Mouse (Mus musculus) intestine, embryonic 14.5 days (tissue): ENCODE measurements around the gene Taf12. TPM values are rescaled to one million over a fixed set of nuclear protein-coding genes. Genes with fewer than 3 reads are reported as not detected.

ENCODE experiments used
- ATAC-seq: fragments of 200-750 bp; cut with Nextera tagmentation; replicated peaks from 2 replicates; pipeline ENCODE4 v1.8.0; 2017; ENCODE audit warnings: low read depth, moderate number of reproducible peaks, moderate TSS enrichment, moderate library complexity; ENCODE audit not compliant: low FRiP score, low TSS enrichment
- DNase-seq: peaks from one replicate; pipeline ENCODE4 v3.0.0-alpha.2; 2018; ENCODE audit warnings: low spot score
- H3K27ac ChIP-seq: fragments of 300-500 bp; sonication (generic); 2 replicates; pipeline ENCODE4 v1.5.1; 2014; ENCODE audit warnings: low read depth, mild to moderate bottlenecking, control low read depth
- H3K27me3 ChIP-seq: fragments of 300-500 bp; sonication (generic); replicated peaks from 2 replicates; pipeline ENCODE4 v1.6.1; 2014; ENCODE audit warnings: low read length, control low read depth; ENCODE audit not compliant: control insufficient read depth, insufficient read depth
- H3K36me3 ChIP-seq: fragments of 300-500 bp; sonication (generic); 2 replicates; pipeline ENCODE4 v1.6.1; 2014; ENCODE audit warnings: low read length, control low read depth; ENCODE audit not compliant: control insufficient read depth, insufficient read depth
- H3K4me1 ChIP-seq: fragments of 300-500 bp; sonication (generic); replicated peaks from 2 replicates; pipeline ENCODE4 v1.6.1; 2014; ENCODE audit warnings: low read length, control low read depth, mixed read lengths; ENCODE audit not compliant: control insufficient read depth, insufficient read depth
- H3K4me2 ChIP-seq: fragments of 300-500 bp; sonication (generic); 2 replicates; pipeline ENCODE4 v1.6.1; 2014; ENCODE audit warnings: low read length
- H3K4me3 ChIP-seq: fragments of 300-500 bp; sonication (generic); 2 replicates; pipeline ENCODE4 v1.5.1; 2014; ENCODE audit warnings: low read depth, low read length, control low read depth, mixed read lengths
- H3K9ac ChIP-seq: fragments of 300-500 bp; sonication (generic); 2 replicates; pipeline ENCODE4 v1.6.1; 2014; ENCODE audit warnings: mild to moderate bottlenecking, low read length
- H3K9me3 ChIP-seq: fragments of 300-500 bp; sonication (generic); 2 replicates; pipeline ENCODE4 v1.6.1; 2016; ENCODE audit warnings: low read length, control low read depth; ENCODE audit not compliant: control insufficient read depth
- WGBS: fragments of 180-500 bp; shearing (Covaris S2); extraction: QIAGEN DNeasy Blood & Tissue Kit; methylation state at CpG from one replicate; pipeline ENCODE4 v1.1.7; 2014; 5-methylcytosine and 5-hydroxymethylcytosine counted together
- polyA plus RNA-seq: library from polyadenylated mRNA; unstranded; fragments of >200 nt; fragmentation: Nextera tagmentation; extraction: Ambion mirVana; gene quantifications from 2 replicates; pipeline ENCODE4 v1.2.1, GENCODE M21; 2014

The Taf12 gene
- polyA plus RNA-seq, 1 experiment from 2014 or later = 36.8 TPM

GRCm38 (mm10) chr4:132312627-132313026, 38.5 kb downstream of the Taf12 start:
- Histone ChIP-seq H3K27me3 (no peaks in the 10 kb centered on the region), H3K36me3 (peaks cover 64% of the 10 kb centered on the region), H3K9me3 (no peaks in the 10 kb centered on the region), H3K4me1 (peaks cover 8% of the 10 kb centered on the region; the same call in 1 of the 2 replicates), H3K9ac (no peak overlapping the region), H3K4me3 (no peak overlapping the region), H3K4me2 (no peak overlapping the region), H3K27ac (no peak overlapping the region)
- ATAC-seq (no peak), DNase-seq (no peak)
- 90% methylated on average over 5 of the region's 5 CpGs for WGBS

- Histone ChIP-seq H3K27ac (no peak overlapping the region), H3K4me3 (no peak overlapping the region), H3K9me3 (no peaks in the 10 kb centered on the region), H3K4me1 (no peaks in the 10 kb centered on the region), H3K36me3 (peaks cover 79% of the 10 kb centered on the region), H3K4me2 (no peak overlapping the region), H3K27me3 (no peaks in the 10 kb centered on the region), H3K9ac (no peak overlapping the region)
- 0 out of 2 replicates have a peak, but pooled peaks have one; percentile 18 for ATAC-seq
- 77% methylated on average over 8 of the region's 8 CpGs for WGBS
- no peak for DNase-seq
These were observed 41.5 kb downstream of the Taf12 start for GRCm38 (mm10) chr4:132315711-132316110.

- no peak overlapping the region for H3K4me3 ChIP-seq
- no peak for ATAC-seq
- peaks cover 40% of the 10 kb centered on the region for H3K36me3 ChIP-seq
- WGBS = 80% methylated on average over 5 of the region's 5 CpGs
- no peak overlapping the region for H3K27ac ChIP-seq
- no peaks in the 10 kb centered on the region for H3K27me3 ChIP-seq
- DNase-seq = no peak
- H3K9ac ChIP-seq = no peak overlapping the region
- H3K4me1 ChIP-seq = peaks cover 10% of the 10 kb centered on the region
- no peaks in the 10 kb centered on the region for H3K9me3 ChIP-seq
- no peak overlapping the region for H3K4me2 ChIP-seq
These were observed 52.3 kb downstream of the Taf12 start for GRCm38 (mm10) chr4:132326481-132326880.

GRCm38 (mm10) chr4:132328391-132328982, 54.3 kb downstream of the Taf12 start:
- no peak overlapping the region; the same call in 1 of the 2 replicates for H3K27ac ChIP-seq

GRCm38 (mm10) chr4:132329115-132329834, 55.1 kb downstream of the Taf12 start, which contains the start of gene Trnau1ap:
Trnau1ap (minus strand) TSS chr4:132329538.
- Histone ChIP-seq H3K9me3 (no peaks in the 10 kb centered on the region), H3K36me3 (peaks cover 43% of the 10 kb centered on the region), H3K4me3 (peak within 1 kb of the TSS; percentile 85), H3K27ac (peak within 1 kb of the TSS; percentile 87), H3K9ac (peak within 1 kb of the TSS; percentile 84), H3K27me3 (no peaks in the 10 kb centered on the region), H3K4me1 (peaks cover 10% of the 10 kb centered on the region), H3K4me2 (peak within 1 kb of the TSS; percentile 79)
- 0% methylated on average over 52 of the region's 52 CpGs for WGBS
- DNase-seq (peak; percentile 97), ATAC-seq (peak; percentile 97)

More at GRCm38 (mm10) chr4:132328391-132328982, 54.3 kb downstream of the Taf12 start:
- H3K4me2 ChIP-seq = peak overlapping the region; percentile 79
- peak overlapping the region; percentile 85 for H3K4me3 ChIP-seq
- no peak for DNase-seq
- H3K27me3 ChIP-seq = no peaks in the 10 kb centered on the region
- peak overlapping the region; percentile 84 for H3K9ac ChIP-seq
- H3K9me3 ChIP-seq = no peaks in the 10 kb centered on the region
- H3K36me3 ChIP-seq = peaks cover 43% of the 10 kb centered on the region
- no peak for ATAC-seq
- WGBS = 46% methylated on average over 14 of the region's 14 CpGs
- peaks cover 10% of the 10 kb centered on the region for H3K4me1 ChIP-seq

GRCm38 (mm10) chr4:132329835-132330354, 55.7 kb downstream of the Taf12 start:
- Histone ChIP-seq H3K27me3 (no peaks in the 10 kb centered on the region), H3K9me3 (no peaks in the 10 kb centered on the region), H3K4me1 (peaks cover 10% of the 10 kb centered on the region), H3K36me3 (peaks cover 44% of the 10 kb centered on the region), H3K4me2 (peak overlapping the region; percentile 79), H3K27ac (peak overlapping the region; percentile 87), H3K9ac (peak overlapping the region; percentile 84), H3K4me3 (peak overlapping the region; percentile 85)
- peak; percentile 11; the same call in 1 of the 2 replicates for ATAC-seq
- DNase-seq = no peak
- 8% methylated on average over 10 of the region's 10 CpGs for WGBS

- WGBS = 79% methylated on average over 3 of the region's 3 CpGs
- no peak overlapping the region for H3K27ac ChIP-seq
These were observed 57.8 kb downstream of the Taf12 start for GRCm38 (mm10) chr4:132331960-132332359.

GRCm38 (mm10) chr4:132332880-132333279, 58.7 kb downstream of the Taf12 start:
- Histone ChIP-seq H3K27ac (no peak overlapping the region), H3K9ac (no peak overlapping the region), H3K36me3 (peaks cover 59% of the 10 kb centered on the region), H3K9me3 (no peaks in the 10 kb centered on the region), H3K4me3 (no peak overlapping the region), H3K27me3 (no peaks in the 10 kb centered on the region), H3K4me1 (peaks cover 10% of the 10 kb centered on the region), H3K4me2 (no peak overlapping the region)
- 86% methylated on average over 6 of the region's 6 CpGs for WGBS
- ATAC-seq (no peak), DNase-seq (no peak)

More at GRCm38 (mm10) chr4:132331960-132332359, 57.8 kb downstream of the Taf12 start:
- Histone ChIP-seq H3K4me1 (peaks cover 10% of the 10 kb centered on the region), H3K27me3 (no peaks in the 10 kb centered on the region), H3K4me3 (no peak overlapping the region), H3K9ac (no peak overlapping the region), H3K9me3 (no peaks in the 10 kb centered on the region), H3K36me3 (peaks cover 50% of the 10 kb centered on the region), H3K4me2 (no peak overlapping the region)
- ATAC-seq (no peak), DNase-seq (no peak)
